Mouse (Mus musculus): ENCODE results near the gene Top1.

DNA sequence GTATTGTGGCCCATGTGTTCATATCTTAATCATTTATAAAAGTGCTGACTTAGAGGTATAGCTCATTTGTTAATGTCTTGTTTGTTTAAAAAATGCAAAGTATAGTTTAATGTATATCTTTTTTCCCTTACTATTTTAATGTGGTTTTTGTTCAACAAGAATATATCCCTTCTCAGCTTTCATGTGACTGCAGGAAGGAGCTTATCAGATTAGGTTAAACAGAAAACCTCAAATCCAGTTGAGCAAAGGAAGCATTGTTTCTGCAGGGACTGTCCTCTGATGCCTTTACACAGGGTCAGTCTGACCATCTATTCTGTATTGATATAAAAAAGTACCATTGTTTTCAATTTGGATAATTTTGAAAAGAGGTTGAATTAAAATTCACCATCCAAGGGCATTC is 57.1 kb downstream of the Top1 start:
- TF ChIP-seq POLR2A (IDR thresholded peaks at IDR 0.05; ENCODE audit: low read depth, low read length) (no peak), CTCF (IDR thresholded peaks at IDR 0.05; ENCODE audit: borderline replicate concordance, insufficient read depth, low read length) (no peak)

Data from embryonic fibroblast, embryonic 13.5 days (primary cell).